Mouse (Mus musculus) liver, adult 2 months (tissue): ENCODE measurements at regions not wholly inside any gene's neighbourhood (a gene's known extent, or its start where the extent isn't known, plus 50 kb on each side); places are given as distances from the start of the nearest gene placed in this dataset.

Source experiments
- CTCF ChIP-seq: fragments of 200-500 bp; IDR thresholded peaks from 2 replicates; pipeline ENCODE4 v1.5.1; 2011; ENCODE audit warnings: low read depth, low read length, control low read depth
- POLR2A ChIP-seq: fragments of 200-500 bp; IDR thresholded peaks from 2 replicates; pipeline ENCODE4 v1.6.1; 2011; ENCODE audit warnings: low read length, control low read depth; ENCODE audit not compliant: insufficient read depth; ENCODE audit errors: extremely low read depth

DNA sequence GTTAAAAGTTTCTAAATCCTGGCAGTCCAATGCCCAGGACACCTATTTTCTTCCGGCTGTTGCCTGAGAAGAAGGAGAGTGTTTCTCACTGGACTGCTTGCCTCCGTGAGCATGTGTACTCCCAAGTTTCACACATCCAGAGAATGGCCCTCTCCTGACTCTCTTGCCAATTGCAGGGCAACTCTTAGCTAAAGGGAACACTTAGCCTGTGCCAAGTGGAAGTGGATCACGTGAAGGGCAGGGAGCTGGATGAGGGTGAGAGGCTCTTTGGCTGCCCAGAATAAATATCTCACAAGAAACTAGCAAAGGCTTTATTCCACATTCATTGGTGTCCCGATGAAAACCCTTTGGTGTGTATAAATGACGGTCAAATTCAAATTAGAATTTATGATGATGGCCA lies 164.1 kb downstream of the Mid1ip1 start:
- TF ChIP-seq CTCF (no peak), POLR2A (no peak)
